ENCODE assay signal across 11 mouse cellular contexts in genomic region chr2:132034590-132035469, GRCm38 (mm10). TPM values are rescaled to one million over a fixed set of nuclear protein-coding genes. Genes with fewer than 3 reads are reported as not detected.
DNase-seq lines count a peak whose midpoint lies in the region; ATAC-seq lines count a peak whose summit lies in the region.
"Had no signal": no experiment of that assay in that cellular context is flagged by ENCODE, and none has a peak within 500 bp of the region (broad histone marks: within the 10 kb centered on the region; RNA-seq: fewer than 3 reads in every experiment).

No protein-coding gene starts in this region.

- H3K4me1 ChIP-seq in heart, embryonic 12.5 days (replicated peaks), result peaks cover 11% of the 10 kb centered on the region
- peaks cover 17% of the 10 kb centered on the region for H3K4me1 ChIP-seq in neural tube, embryonic 13.5 days (replicated peaks)

- no peaks in the 10 kb centered on the region for H3K9me3 ChIP-seq in heart, embryonic 12.5 days (replicated peaks)
- no peaks in the 10 kb centered on the region for H3K9me3 ChIP-seq in neural tube, embryonic 13.5 days

- H3K4me3 ChIP-seq in heart, embryonic 12.5 days, result no peak overlapping the region
- H3K4me3 ChIP-seq in neural tube, embryonic 13.5 days, result no peak overlapping the region
- H3K4me3 ChIP-seq: myocyte had no signal

- no peak for ATAC-seq in heart, embryonic 12.5 days (ENCODE audit: insufficient number of reproducible peaks, low FRiP score)
- ATAC-seq in neural tube, embryonic 13.5 days (ENCODE audit: low read depth), result no peak
- ATAC-seq in common myeloid progenitor, adult 5-6 weeks (replicated peaks; ENCODE audit: low read depth, poor library complexity, severe bottlenecking), result peak; percentile 24
- peak; percentile 62 for ATAC-seq in megakaryocyte progenitor cell, adult 5-6 weeks (replicated peaks; ENCODE audit: poor library complexity)

- peak; percentile 49 to 50 for DNase-seq in heart, adult 9 months (ENCODE audit: low spot score in 2 of 2)
- no peak for DNase-seq in neural tube, embryonic 10.5 days (ENCODE audit: extremely low spot score, low spot score)
- DNase-seq in thymus, postnatal 36 days, result no peak
- no peak for DNase-seq in cerebellum, postnatal 10 days
- DNase-seq: cerebellum, adult 9-10 months; lung, adult 2 months had no signal

- no peak overlapping the region for H3K4me2 ChIP-seq in heart, embryonic 12.5 days
- H3K4me2 ChIP-seq in neural tube, embryonic 13.5 days, result no peak overlapping the region

- H3K27ac ChIP-seq in heart, embryonic 12.5 days (ENCODE audit: poor library complexity, severe bottlenecking), result no peak overlapping the region
- H3K27ac ChIP-seq in neural tube, embryonic 13.5 days (replicated peaks), result peak overlapping the region; percentile 33; the same call in 1 of the 2 replicates

- no peaks in the 10 kb centered on the region for H3K36me3 ChIP-seq in heart, embryonic 12.5 days
- H3K36me3 ChIP-seq in neural tube, embryonic 13.5 days, result no peaks in the 10 kb centered on the region

- no peak overlapping the region for H3K9ac ChIP-seq in heart, embryonic 12.5 days
- no peak overlapping the region for H3K9ac ChIP-seq in neural tube, embryonic 13.5 days

- 64% methylated on average over 4 of the region's 4 CpGs for WGBS in heart, embryonic 12.5 days
- 61% methylated on average over 4 of the region's 4 CpGs for WGBS in neural tube, embryonic 13.5 days

- H3K27me3 ChIP-seq in heart, embryonic 12.5 days (replicated peaks), result 0 out of 2 replicates have a peak, but pooled peaks cover 6% of the 10 kb centered on the region
- H3K27me3 ChIP-seq in neural tube, embryonic 13.5 days, result no peaks in the 10 kb centered on the region

RNA-seq across cellular contexts. Expression of gene Rassf2, which starts 4.8 kb away (rescaled TPM):
- polyA plus RNA-seq in heart, embryonic 12.5 days (2016; fragmentation: Nextera tagmentation; extraction: Ambion mirVana), result 4.8 and 5.3 TPM in 2 replicates
- polyA plus RNA-seq in neural tube, embryonic 13.5 days (2015; fragmentation: Nextera tagmentation; extraction: Ambion mirVana), result 23.4 and 24.8 TPM in 2 replicates
- total RNA-seq in common myeloid progenitor, adult 5-6 weeks (2017), result 48.4 and 49.3 TPM in 2 replicates
- 32.9 and 42.8 TPM in 2 replicates for total RNA-seq in megakaryocyte progenitor cell, adult 5-6 weeks (2015)
- total RNA-seq in megakaryocyte progenitor cell, adult 5-6 weeks (2017), result 65.5 and 71.5 TPM in 2 replicates

Comparison
In these comparisons a context has a peak if more than half of its experiments do, and no peak if none do; other contexts are left out.
1. DNase-seq: peak in heart, adult 9 months (2 of 2); none in neural tube, embryonic 10.5 days (single experiment), thymus, postnatal 36 days (0 of 2) and cerebellum, postnatal 10 days (0 of 2).
2. ATAC-seq: peak in common myeloid progenitor, adult 5-6 weeks (single experiment) and megakaryocyte progenitor cell, adult 5-6 weeks (single experiment); none in heart, embryonic 12.5 days (single experiment) and neural tube, embryonic 13.5 days (single experiment).